Mouse (Mus musculus): ENCODE measurements around the gene Fam107a. TPM values are rescaled to one million over a fixed set of nuclear protein-coding genes. Genes with fewer than 3 reads are reported as not detected.
"Not testable (repeated sequence)": the region's sequence is repeated elsewhere in the genome, so short reads cannot be mapped to it uniquely, and the experiment has no call there.

Fam107a gene
- polyA plus RNA-seq, 1 experiment from 2014 or later, result 0.35 TPM

- no peaks in the 10 kb centered on the region for H3K36me3 ChIP-seq
- H3K4me3 ChIP-seq (replicated peaks), result no peak overlapping the region
- no peaks in the 10 kb centered on the region for H3K9me3 ChIP-seq
- peaks cover 64% of the 10 kb centered on the region for H3K27me3 ChIP-seq
- H3K9ac ChIP-seq (replicated peaks), result no peak overlapping the region
- WGBS, result 19% methylated on average over 3 of the region's 3 CpGs
- H3K4me1 ChIP-seq (replicated peaks), result peaks cover 35% of the 10 kb centered on the region
- ATAC-seq (ENCODE audit: insufficient number of reproducible peaks, insufficient read depth, low FRiP score, low TSS enrichment, low read depth), result no peak
- H3K27ac ChIP-seq, result no peak overlapping the region
- no peak overlapping the region for H3K4me2 ChIP-seq
Measured at GRCm38 (mm10) chr14:8314536-8314935, 3.3 kb downstream of the Fam107a start.

- H3K27me3 ChIP-seq, result peaks cover 59% of the 10 kb centered on the region
Measured at GRCm38 (mm10) chr14:8313877-8314276, 3.9 kb downstream of the Fam107a start.

DNA sequence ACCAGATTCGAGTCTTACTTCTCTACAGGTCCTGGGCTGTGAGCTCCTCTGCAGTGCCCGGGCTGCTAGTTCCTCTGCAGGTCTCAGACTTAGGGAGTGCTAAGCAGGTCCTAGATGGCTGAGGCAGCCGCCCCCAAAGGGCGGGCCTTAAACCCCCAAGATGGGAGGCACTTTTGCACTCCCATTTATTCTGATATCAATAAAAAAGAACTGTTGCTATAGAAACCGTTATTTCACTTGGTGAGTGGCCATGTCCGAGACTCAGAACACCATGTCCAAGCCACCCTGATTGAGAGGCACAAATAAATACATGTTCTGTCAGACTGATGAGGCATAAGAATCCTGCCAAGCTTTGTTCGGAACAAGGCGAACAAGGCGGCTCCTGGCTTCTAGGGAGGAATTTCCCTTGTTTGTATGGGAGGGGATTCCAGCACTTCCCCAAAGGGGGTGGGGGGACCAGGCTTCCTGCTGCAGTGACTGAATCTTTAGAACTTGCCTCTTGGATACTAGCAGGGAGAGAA, 8.1 kb downstream of the Fam107a start:
- H3K4me2 ChIP-seq, result peak overlapping the region; percentile 1; the same call in 1 of the 2 replicates
- H3K9ac ChIP-seq (replicated peaks), result no peak overlapping the region
- H3K36me3 ChIP-seq, result no peaks in the 10 kb centered on the region
- no peak overlapping the region for H3K4me3 ChIP-seq (replicated peaks)
- no peak overlapping the region for H3K27ac ChIP-seq
- H3K9me3 ChIP-seq, result no peaks in the 10 kb centered on the region
- H3K27me3 ChIP-seq, result peaks cover 21% of the 10 kb centered on the region
- ATAC-seq (ENCODE audit: insufficient number of reproducible peaks, insufficient read depth, low FRiP score, low TSS enrichment, low read depth), result no peak
- WGBS, result 21% methylated on average over 9 of the region's 9 CpGs
- H3K4me1 ChIP-seq (replicated peaks), result peaks cover 27% of the 10 kb centered on the region

More at GRCm38 (mm10) chr14:8313877-8314276, 3.9 kb downstream of the Fam107a start:
- WGBS, result 43% methylated on average over 7 of the region's 7 CpGs
- ATAC-seq (ENCODE audit: insufficient number of reproducible peaks, insufficient read depth, low FRiP score, low TSS enrichment, low read depth), result no peak
- Histone ChIP-seq H3K36me3 (no peaks in the 10 kb centered on the region), H3K4me3 (replicated peaks) (no peak overlapping the region), H3K4me1 (replicated peaks) (peaks cover 40% of the 10 kb centered on the region), H3K9ac (replicated peaks) (no peak overlapping the region), H3K9me3 (no peaks in the 10 kb centered on the region), H3K4me2 (no peak overlapping the region), H3K27ac (no peak overlapping the region)

DNA sequence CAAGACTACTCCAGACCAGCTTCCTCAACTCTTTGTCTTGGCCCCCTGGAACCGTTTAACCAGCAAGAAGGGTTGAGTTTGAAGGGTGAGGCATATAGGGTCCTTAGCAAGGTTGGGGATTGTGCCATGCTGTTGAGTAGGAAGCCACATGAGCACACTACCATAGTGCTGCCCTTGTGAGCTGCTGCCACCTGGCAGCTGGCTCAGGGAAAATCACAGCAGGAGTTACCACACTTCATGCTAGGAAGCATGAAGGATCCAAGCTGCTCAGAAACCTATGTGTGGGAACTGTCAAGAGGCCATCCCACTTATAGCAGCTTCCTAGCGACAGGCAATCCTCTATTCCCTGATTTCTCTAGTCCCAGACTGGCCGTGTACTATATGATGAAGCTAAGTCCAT, 9.2 kb downstream of the Fam107a start:
- no peaks in the 10 kb centered on the region for H3K36me3 ChIP-seq
- H3K27ac ChIP-seq, result no peak overlapping the region

GRCm38 (mm10) chr14:8306884-8307283, 10.9 kb downstream of the Fam107a start:
- ATAC-seq (ENCODE audit: insufficient number of reproducible peaks, insufficient read depth, low FRiP score, low TSS enrichment, low read depth), result no peak
- Histone ChIP-seq H3K27ac (no peak overlapping the region), H3K27me3 (peaks cover 17% of the 10 kb centered on the region), H3K4me2 (no peak overlapping the region), H3K36me3 (no peaks in the 10 kb centered on the region), H3K4me3 (replicated peaks) (no peak overlapping the region), H3K9me3 (no peaks in the 10 kb centered on the region), H3K9ac (replicated peaks) (no peak overlapping the region), H3K4me1 (replicated peaks) (peaks cover 38% of the 10 kb centered on the region)
- WGBS, result 71% methylated on average over 6 of the region's 6 CpGs

More for the DNA sequence above, 9.2 kb downstream of the Fam107a start:
- no peak overlapping the region for H3K4me2 ChIP-seq
- H3K4me1 ChIP-seq (replicated peaks), result peaks cover 27% of the 10 kb centered on the region
- 48% methylated on average over 3 of the region's 3 CpGs for WGBS
- no peak for ATAC-seq (ENCODE audit: insufficient number of reproducible peaks, insufficient read depth, low FRiP score, low TSS enrichment, low read depth)
- H3K4me3 ChIP-seq (replicated peaks), result no peak overlapping the region
- H3K27me3 ChIP-seq, result peaks cover 21% of the 10 kb centered on the region
- no peak overlapping the region for H3K9ac ChIP-seq (replicated peaks)
- no peaks in the 10 kb centered on the region for H3K9me3 ChIP-seq

- no peak overlapping the region for H3K9ac ChIP-seq (replicated peaks)
- H3K9me3 ChIP-seq, result no peaks in the 10 kb centered on the region
- peaks cover 36% of the 10 kb centered on the region for H3K4me1 ChIP-seq (replicated peaks)
- H3K4me2 ChIP-seq, result no peak overlapping the region
- H3K4me3 ChIP-seq (replicated peaks), result no peak overlapping the region
- WGBS, result 55% methylated on average over 3 of the region's 3 CpGs
- no peaks in the 10 kb centered on the region for H3K36me3 ChIP-seq
- peaks cover 6% of the 10 kb centered on the region for H3K27me3 ChIP-seq
- peak; percentile 58; the same call in 1 of the 2 replicates for ATAC-seq (ENCODE audit: insufficient number of reproducible peaks, insufficient read depth, low FRiP score, low TSS enrichment, low read depth)
- peak overlapping the region; percentile 31; the same call in 1 of the 2 replicates for H3K27ac ChIP-seq
Measured at GRCm38 (mm10) chr14:8305014-8305413, 12.8 kb downstream of the Fam107a start.

GRCm38 (mm10) chr14:8304082-8304481, 13.7 kb downstream of the Fam107a start:
- H3K36me3 ChIP-seq, result no peaks in the 10 kb centered on the region
- no peak overlapping the region for H3K4me3 ChIP-seq (replicated peaks)
- H3K4me1 ChIP-seq (replicated peaks), result peaks cover 27% of the 10 kb centered on the region
- H3K27me3 ChIP-seq, result peaks cover 6% of the 10 kb centered on the region; the same call in 1 of the 2 replicates
- H3K9me3 ChIP-seq, result no peaks in the 10 kb centered on the region
- no peak overlapping the region for H3K9ac ChIP-seq (replicated peaks)
- H3K27ac ChIP-seq, result no peak overlapping the region
- ATAC-seq (ENCODE audit: insufficient number of reproducible peaks, insufficient read depth, low FRiP score, low TSS enrichment, low read depth), result no peak
- no peak overlapping the region for H3K4me2 ChIP-seq

DNA sequence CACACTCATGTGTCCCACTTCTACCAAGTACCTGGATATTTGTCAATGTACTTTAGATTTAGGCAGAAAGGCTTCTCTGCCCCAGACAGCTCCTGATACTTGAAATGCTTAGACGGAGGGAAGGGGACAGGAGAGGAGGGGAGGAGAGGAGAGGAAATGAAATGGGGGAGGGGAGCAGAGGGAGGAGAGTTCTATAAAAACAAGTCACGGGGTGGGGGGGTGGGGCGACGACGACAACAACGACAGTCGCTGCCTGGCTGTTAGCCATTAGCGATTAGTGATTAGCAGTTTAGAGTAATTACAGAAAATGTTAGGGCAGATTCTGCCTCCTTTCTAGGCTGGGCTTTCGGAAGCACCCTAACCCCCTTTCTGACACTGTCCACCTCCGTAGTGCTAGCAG, 15.1 kb downstream of the Fam107a start:
- peak overlapping the region; percentile 26; the same call in 1 of the 2 replicates for H3K4me2 ChIP-seq
- ATAC-seq (ENCODE audit: insufficient number of reproducible peaks, insufficient read depth, low FRiP score, low TSS enrichment, low read depth), result no peak
- H3K36me3 ChIP-seq, result no peaks in the 10 kb centered on the region
- H3K4me3 ChIP-seq (replicated peaks), result no peak overlapping the region
- WGBS, result 8% methylated on average over 10 of the region's 10 CpGs
- H3K4me1 ChIP-seq (replicated peaks), result peaks cover 32% of the 10 kb centered on the region
- H3K27ac ChIP-seq, result no peak overlapping the region
- no peak overlapping the region for H3K9ac ChIP-seq (replicated peaks)
- H3K9me3 ChIP-seq, result no peaks in the 10 kb centered on the region
- H3K27me3 ChIP-seq, result peaks cover 9% of the 10 kb centered on the region; the same call in 1 of the 2 replicates

DNA sequence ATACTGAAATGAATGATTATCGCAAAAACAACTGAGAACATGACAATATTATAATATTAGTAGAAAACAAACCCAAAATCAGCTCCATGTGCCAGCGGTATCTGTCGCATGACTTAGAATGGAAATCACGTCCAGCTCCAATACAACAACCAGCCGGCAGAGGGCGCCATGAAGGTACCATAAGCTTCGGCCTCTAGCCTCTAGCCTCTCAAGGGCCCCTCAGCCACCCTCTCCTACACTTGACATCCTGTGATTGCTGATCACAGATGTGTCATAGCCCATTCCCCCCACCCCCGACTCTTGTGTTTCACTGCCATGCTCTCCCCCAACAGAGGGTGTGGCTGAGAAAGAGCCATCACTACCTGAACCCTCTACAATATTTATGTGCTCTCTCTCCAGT, 17.5 kb downstream of the Fam107a start:
- no peak overlapping the region for H3K27ac ChIP-seq
- H3K4me1 ChIP-seq (replicated peaks), result peaks cover 26% of the 10 kb centered on the region
- ATAC-seq (ENCODE audit: insufficient number of reproducible peaks, insufficient read depth, low FRiP score, low TSS enrichment, low read depth), result no peak
- no peaks in the 10 kb centered on the region for H3K36me3 ChIP-seq
- H3K27me3 ChIP-seq, result peaks cover 9% of the 10 kb centered on the region; the same call in 1 of the 2 replicates
- 27% methylated on average over 8 of the region's 8 CpGs for WGBS
- H3K9ac ChIP-seq (replicated peaks), result no peak overlapping the region
- no peaks in the 10 kb centered on the region for H3K9me3 ChIP-seq
- no peak overlapping the region for H3K4me3 ChIP-seq (replicated peaks)
- no peak overlapping the region for H3K4me2 ChIP-seq

DNA sequence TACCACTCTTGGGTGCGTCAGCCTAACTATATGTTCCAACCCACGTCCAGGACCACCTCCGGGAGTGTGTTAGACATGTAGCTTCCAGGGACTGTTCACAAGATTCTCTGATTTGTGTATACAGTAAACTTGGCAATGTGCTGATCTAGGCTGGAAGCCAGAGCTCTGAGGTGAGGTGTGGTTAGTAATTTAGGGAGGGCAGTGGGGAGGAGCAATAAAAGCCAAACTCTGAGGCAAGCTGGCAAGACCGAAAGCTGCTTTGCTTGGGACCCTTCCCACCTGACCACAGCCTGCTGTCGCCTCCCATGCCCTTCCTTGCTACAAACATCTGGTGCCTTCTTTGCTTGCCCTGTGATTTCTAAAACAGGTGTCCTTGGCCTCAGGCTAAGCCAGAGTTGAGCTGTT, 19.9 kb downstream of the Fam107a start:
- H3K4me3 ChIP-seq (replicated peaks), result no peak overlapping the region
- peaks cover 13% of the 10 kb centered on the region for H3K4me1 ChIP-seq (replicated peaks)
- no peak overlapping the region for H3K27ac ChIP-seq
- ATAC-seq (ENCODE audit: insufficient number of reproducible peaks, insufficient read depth, low FRiP score, low TSS enrichment, low read depth), result no peak
- H3K9me3 ChIP-seq, result no peaks in the 10 kb centered on the region
- no peaks in the 10 kb centered on the region for H3K36me3 ChIP-seq
- H3K27me3 ChIP-seq, result peaks cover 9% of the 10 kb centered on the region; the same call in 1 of the 2 replicates
- H3K9ac ChIP-seq (replicated peaks), result no peak overlapping the region
- 70% methylated on average over 5 of the region's 5 CpGs for whole genome bisulfite sequencing
- H3K4me2 ChIP-seq, result no peak overlapping the region

- Histone ChIP-seq H3K4me1 (replicated peaks) (peaks cover 6% of the 10 kb centered on the region; the same call in 1 of the 2 replicates), H3K4me2 (no peak overlapping the region), H3K9ac (replicated peaks) (no peak overlapping the region), H3K4me3 (replicated peaks) (no peak overlapping the region), H3K27ac (no peak overlapping the region), H3K27me3 (peaks cover 5% of the 10 kb centered on the region; the same call in 1 of the 2 replicates), H3K36me3 (no peaks in the 10 kb centered on the region), H3K9me3 (peaks cover 14% of the 10 kb centered on the region)
- ATAC-seq (ENCODE audit: insufficient number of reproducible peaks, insufficient read depth, low FRiP score, low TSS enrichment, low read depth), result no peak
- WGBS, result 77% methylated on average over 1 of the region's 1 CpGs
Measured at GRCm38 (mm10) chr14:8294257-8294656, 23.6 kb downstream of the Fam107a start.

- not testable (repeated sequence) for H3K27ac ChIP-seq; H3K4me3 ChIP-seq (replicated peaks); H3K9ac ChIP-seq (replicated peaks); H3K4me1 ChIP-seq (replicated peaks); H3K27me3 ChIP-seq; H3K36me3 ChIP-seq; H3K4me2 ChIP-seq; H3K9me3 ChIP-seq
- ATAC-seq (ENCODE audit: insufficient number of reproducible peaks, insufficient read depth, low FRiP score, low TSS enrichment, low read depth), result peak; percentile 90
- 88% methylated on average over 5 of the region's 5 CpGs for WGBS
Measured at GRCm38 (mm10) chr14:8286595-8286994, 31.2 kb downstream of the Fam107a start.

All from limb, embryonic 12.5 days (tissue).